Mouse (Mus musculus): ENCODE results near the gene Nudt1. TPM values are rescaled to one million over a fixed set of nuclear protein-coding genes. Genes with fewer than 3 reads are reported as not detected.

Gene Nudt1
- total RNA-seq (2022): 1 to 10 TPM; 3.5 to 8.5 (median 6.1) TPM

- peak; percentile 90 to 92 for DNase-seq (ENCODE audit: low spot score in 2 of 2)
Measured at GRCm38 (mm10) chr5:140321042-140321755, at the start of gene Nudt1, which contains the start of gene Mad1l1. Gene Nudt1 (plus strand): TSS chr5:140321656. Gene Mad1l1 (minus strand): TSS chr5:140321552.

- no peak for DNase-seq (ENCODE audit: low spot score in 2 of 2)
Measured at GRCm38 (mm10) chr5:140276779-140277178, 44.7 kb upstream of the Nudt1 start.

GRCm38 (mm10) chr5:140280205-140280604 is 41.3 kb upstream of the Nudt1 start:
- DNase-seq (ENCODE audit: low spot score in 2 of 2): no peak

GRCm38 (mm10) chr5:140282376-140282775 is 39.1 kb upstream of the Nudt1 start:
- no peak for DNase-seq (ENCODE audit: low spot score in 2 of 2)

GRCm38 (mm10) chr5:140282900-140283299 is 38.6 kb upstream of the Nudt1 start:
- DNase-seq (ENCODE audit: low spot score in 2 of 2): no peak

GRCm38 (mm10) chr5:140284011-140284410 is 37.4 kb upstream of the Nudt1 start:
- DNase-seq (ENCODE audit: low spot score in 2 of 2): no peak

- DNase-seq (ENCODE audit: low spot score in 2 of 2): no peak
Measured at GRCm38 (mm10) chr5:140284761-140285160, 36.7 kb upstream of the Nudt1 start.

- no peak for DNase-seq (ENCODE audit: low spot score in 2 of 2)
Measured at GRCm38 (mm10) chr5:140288287-140288686, 33.2 kb upstream of the Nudt1 start.

GRCm38 (mm10) chr5:140289161-140289560 is 32.3 kb upstream of the Nudt1 start:
- no peak for DNase-seq (ENCODE audit: low spot score in 2 of 2)

GRCm38 (mm10) chr5:140292152-140292551 is 29.3 kb upstream of the Nudt1 start:
- peak; percentile 11 to 51 for DNase-seq (ENCODE audit: low spot score in 2 of 2)

- DNase-seq (ENCODE audit: low spot score in 2 of 2): no peak
Measured at GRCm38 (mm10) chr5:140298291-140298690, 23.2 kb upstream of the Nudt1 start.

GRCm38 (mm10) chr5:140306016-140306415 is 15.4 kb upstream of the Nudt1 start:
- DNase-seq (ENCODE audit: low spot score in 2 of 2): peak in 1 of 2 experiments; percentile 28

GRCm38 (mm10) chr5:140307602-140308001 is 13.9 kb upstream of the Nudt1 start:
- DNase-seq (ENCODE audit: low spot score in 2 of 2): no peak

GRCm38 (mm10) chr5:140316716-140317115 is 4.7 kb upstream of the Nudt1 start:
- no peak for DNase-seq (ENCODE audit: low spot score in 2 of 2)

- DNase-seq (ENCODE audit: low spot score in 2 of 2): no peak
Measured at GRCm38 (mm10) chr5:140321756-140322575, 510 bp downstream of the Nudt1 start.

GRCm38 (mm10) chr5:140324058-140324457 is 2.6 kb downstream of the Nudt1 start:
- no peak for DNase-seq (ENCODE audit: low spot score in 2 of 2)

- peak; percentile 59 to 71 for DNase-seq (ENCODE audit: low spot score in 2 of 2)
Measured at GRCm38 (mm10) chr5:140331615-140332512, 10.4 kb downstream of the Nudt1 start, which contains the start of gene Mrm2. Gene Mrm2 (minus strand): TSS chr5:140331898.

GRCm38 (mm10) chr5:140332519-140332918 is 11.1 kb downstream of the Nudt1 start:
- no peak for DNase-seq (ENCODE audit: low spot score in 2 of 2)

- DNase-seq (ENCODE audit: low spot score in 2 of 2): no peak
Measured at GRCm38 (mm10) chr5:140333631-140334030, 12.2 kb downstream of the Nudt1 start.

GRCm38 (mm10) chr5:140336680-140337079 is 15.2 kb downstream of the Nudt1 start:
- no peak for DNase-seq (ENCODE audit: low spot score in 2 of 2)

- DNase-seq (ENCODE audit: low spot score in 2 of 2): no peak
Measured at GRCm38 (mm10) chr5:140338779-140339178, 17.3 kb downstream of the Nudt1 start.
